ENCODE assay signal across 30 mouse cellular contexts in the genomic region with DNA sequence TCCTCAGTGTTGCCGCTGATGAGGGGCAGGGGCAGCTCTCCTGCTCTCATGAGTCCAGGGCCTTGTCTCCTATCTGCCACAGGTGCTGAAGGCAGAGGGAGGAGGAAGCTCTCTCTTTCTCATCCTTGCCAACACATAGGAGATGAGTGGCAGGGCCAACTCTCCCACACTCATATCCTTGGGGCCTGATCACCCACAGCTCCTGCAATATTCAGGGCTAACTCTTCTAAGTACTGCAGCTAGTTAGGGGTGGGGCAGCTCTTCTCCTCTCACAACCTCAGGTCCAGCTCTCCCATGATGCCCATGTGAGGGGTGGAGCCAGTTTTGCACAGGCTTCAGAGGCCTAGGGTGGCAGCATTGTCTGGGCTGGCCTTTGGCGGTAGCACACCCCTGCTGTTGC.
DNase-seq lines count a peak whose midpoint lies in the region; ATAC-seq and TF ChIP-seq lines count a peak whose summit lies in the region.
"Had no signal": no experiment of that assay in that cellular context is flagged by ENCODE, and none has a peak within 500 bp of the region (broad histone marks: within the 10 kb centered on the region; RNA-seq: fewer than 3 reads in every experiment).

No protein-coding gene starts in this region.

- 87% methylated on average over 2 of the region's 2 CpGs for WGBS in forebrain, embryonic 10.5 days
- 98% methylated on average over 2 of the region's 2 CpGs for WGBS in forebrain, postnatal 0 days
- 96% methylated on average over 2 of the region's 2 CpGs for WGBS in intestine, embryonic 14.5 days
- 93% methylated on average over 2 of the region's 2 CpGs for WGBS in intestine, postnatal 0 days
- 87% methylated on average over 2 of the region's 2 CpGs for WGBS in embryonic facial prominence, embryonic 10.5 days

- 0 out of 2 replicates have a peak, but pooled peaks cover 4% of the 10 kb centered on the region for H3K4me1 ChIP-seq in forebrain, embryonic 10.5 days
- H3K4me1 ChIP-seq in forebrain, postnatal 0 days (ENCODE audit: insufficient read depth), result no peaks in the 10 kb centered on the region; the same call in 1 of the 2 replicates
- H3K4me1 ChIP-seq in intestine, embryonic 14.5 days (replicated peaks; ENCODE audit: control insufficient read depth, insufficient read depth, low read length), result peaks cover 4% of the 10 kb centered on the region; the same call in 1 of the 2 replicates
- H3K4me1 ChIP-seq in intestine, postnatal 0 days (replicated peaks; ENCODE audit: control insufficient read depth, insufficient read depth, low read length), result no peaks in the 10 kb centered on the region
- H3K4me1 ChIP-seq in embryonic facial prominence, embryonic 10.5 days, result peaks cover 4% of the 10 kb centered on the region; the same call in 1 of the 2 replicates
- H3K4me1 ChIP-seq: forebrain, embryonic 13.5 days; hindbrain, embryonic 12.5 days; intestine, embryonic 15.5 days had no signal

- H3K4me2 ChIP-seq in forebrain, postnatal 0 days (ENCODE audit: low read depth), result no peak overlapping the region
- no peak overlapping the region for H3K4me2 ChIP-seq in intestine, embryonic 14.5 days (ENCODE audit: low read length)
- no peak overlapping the region for H3K4me2 ChIP-seq in intestine, postnatal 0 days (replicated peaks; ENCODE audit: low read depth)
- H3K4me2 ChIP-seq: forebrain, embryonic 13.5 days; heart, embryonic 13.5 days; hindbrain, embryonic 12.5 days; intestine, embryonic 15.5 days had no signal

- no peak overlapping the region for H3K9ac ChIP-seq in forebrain, postnatal 0 days
- no peak overlapping the region for H3K9ac ChIP-seq in intestine, embryonic 14.5 days (ENCODE audit: low read length)
- H3K9ac ChIP-seq in intestine, postnatal 0 days (ENCODE audit: low read depth, low read length), result no peak overlapping the region
- H3K9ac ChIP-seq: forebrain, embryonic 13.5 days; heart, embryonic 13.5 days; hindbrain, embryonic 12.5 days; intestine, embryonic 15.5 days had no signal

- no peaks in the 10 kb centered on the region for H3K36me3 ChIP-seq in forebrain, embryonic 10.5 days (replicated peaks)
- H3K36me3 ChIP-seq in forebrain, postnatal 0 days (ENCODE audit: insufficient read depth), result no peaks in the 10 kb centered on the region
- no peaks in the 10 kb centered on the region for H3K36me3 ChIP-seq in intestine, embryonic 14.5 days (ENCODE audit: control insufficient read depth, insufficient read depth, low read length)
- no peaks in the 10 kb centered on the region for H3K36me3 ChIP-seq in intestine, postnatal 0 days (ENCODE audit: control insufficient read depth, insufficient read depth)
- H3K36me3 ChIP-seq in embryonic facial prominence, embryonic 10.5 days (replicated peaks), result no peaks in the 10 kb centered on the region
- H3K36me3 ChIP-seq: G1E; heart, embryonic 10.5 days; heart, embryonic 13.5 days; hindbrain, embryonic 12.5 days; intestine, embryonic 15.5 days had no signal

- H3K9me3 ChIP-seq in forebrain, embryonic 10.5 days, result no peaks in the 10 kb centered on the region
- no peaks in the 10 kb centered on the region for H3K9me3 ChIP-seq in forebrain, postnatal 0 days (ENCODE audit: low read length)
- H3K9me3 ChIP-seq in intestine, embryonic 14.5 days (ENCODE audit: control insufficient read depth, low read length), result 0 out of 2 replicates have a peak, but pooled peaks cover 3% of the 10 kb centered on the region
- no peaks in the 10 kb centered on the region for H3K9me3 ChIP-seq in intestine, postnatal 0 days (ENCODE audit: control insufficient read depth)
- H3K9me3 ChIP-seq in embryonic facial prominence, embryonic 10.5 days, result no peaks in the 10 kb centered on the region
- H3K9me3 ChIP-seq: forebrain, embryonic 13.5 days; G1E; heart, embryonic 10.5 days; heart, embryonic 13.5 days; hindbrain, embryonic 12.5 days; intestine, embryonic 15.5 days had no signal

- H3K4me3 ChIP-seq in forebrain, embryonic 10.5 days, result no peak overlapping the region
- no peak overlapping the region for H3K4me3 ChIP-seq in forebrain, postnatal 0 days (ENCODE audit: low read depth, low read length)
- H3K4me3 ChIP-seq in intestine, embryonic 14.5 days (ENCODE audit: low read depth, low read length), result no peak overlapping the region
- no peak overlapping the region for H3K4me3 ChIP-seq in intestine, postnatal 0 days (ENCODE audit: low read depth, low read length)
- H3K4me3 ChIP-seq in embryonic facial prominence, embryonic 10.5 days, result no peak overlapping the region
- H3K4me3 ChIP-seq: forebrain, embryonic 13.5 days; gastrocnemius, adult 2 months; heart, adult 2 months; heart, embryonic 10.5 days; heart, embryonic 13.5 days; hindbrain, embryonic 12.5 days; intestine, embryonic 15.5 days had no signal

- no peak for ATAC-seq in forebrain, postnatal 0 days
- no peak for ATAC-seq in intestine, embryonic 14.5 days (replicated peaks; ENCODE audit: low FRiP score, low TSS enrichment, low read depth)
- ATAC-seq in intestine, postnatal 0 days, result no peak
- ATAC-seq: forebrain, embryonic 13.5 days; forebrain, embryonic 16.5 days; hindbrain, postnatal 0 days; intestine, embryonic 15.5 days; Patski had no signal

- no peak for DNase-seq in forebrain, embryonic 10.5 days (ENCODE audit: extremely low spot score, low spot score)
- no peak for DNase-seq in forebrain, postnatal 0 days
- DNase-seq in intestine, embryonic 14.5 days (ENCODE audit: low spot score), result peak; percentile 23
- DNase-seq in embryonic facial prominence, embryonic 10.5 days (ENCODE audit: low spot score), result no peak
- DNase-seq in fat pad, adult 2 months (ENCODE audit: extremely low read depth, low read depth, low spot score), result peak; percentile 40
- no peak for DNase-seq in layer of hippocampus, postnatal 14 days (ENCODE audit: low spot score in 2 of 2)
- DNase-seq: adrenal gland, postnatal 10 days; adrenal gland, postnatal 36 days; B cell, adult 2 months; cerebellum, adult 11 months; cerebellum, adult 2 months; cerebellum, adult 9-11 months; cerebellum, postnatal 25 days; embryo, embryonic 11 days; gastrocnemius, adult 2 months; gastrocnemius, postnatal 14 days; heart, adult 2 months; heart, postnatal 14 days; kidney, adult 18-20 months had no signal

- H3K27me3 ChIP-seq in forebrain, embryonic 10.5 days (ENCODE audit: poor library complexity, severe bottlenecking), result no peaks in the 10 kb centered on the region
- no peaks in the 10 kb centered on the region for H3K27me3 ChIP-seq in forebrain, postnatal 0 days (ENCODE audit: insufficient read depth, low read length)
- no peaks in the 10 kb centered on the region for H3K27me3 ChIP-seq in intestine, embryonic 14.5 days (replicated peaks; ENCODE audit: control insufficient read depth, insufficient read depth, low read length)
- no peaks in the 10 kb centered on the region for H3K27me3 ChIP-seq in intestine, postnatal 0 days (replicated peaks; ENCODE audit: control insufficient read depth, insufficient read depth, low read length)
- no peaks in the 10 kb centered on the region for H3K27me3 ChIP-seq in embryonic facial prominence, embryonic 10.5 days (replicated peaks; ENCODE audit: low read depth, poor library complexity, severe bottlenecking)
- H3K27me3 ChIP-seq: CH12.LX; forebrain, embryonic 13.5 days; hindbrain, embryonic 12.5 days; intestine, embryonic 15.5 days; Patski had no signal

- TF ChIP-seq CTCF in forebrain, postnatal 0 days (IDR thresholded peaks at IDR 0.05; ENCODE audit: low read depth), result no peak
- no peak for TF ChIP-seq CTCF in intestine, postnatal 0 days (IDR thresholded peaks at IDR 0.05; ENCODE audit: low read depth)

- 0 out of 2 replicates have a peak overlapping the region, but pooled peaks have one; percentile 36 for H3K27ac ChIP-seq in forebrain, embryonic 10.5 days
- H3K27ac ChIP-seq in forebrain, postnatal 0 days (ENCODE audit: low read depth, low read length), result no peak overlapping the region
- no peak overlapping the region for H3K27ac ChIP-seq in intestine, embryonic 14.5 days (ENCODE audit: low read depth)
- H3K27ac ChIP-seq in intestine, postnatal 0 days (ENCODE audit: low read depth, low read length), result no peak overlapping the region
- H3K27ac ChIP-seq in embryonic facial prominence, embryonic 10.5 days (replicated peaks), result 0 out of 2 replicates have a peak overlapping the region, but pooled peaks have one; percentile 1
- H3K27ac ChIP-seq: forebrain, embryonic 13.5 days; gastrocnemius, adult 2 months; heart, adult 2 months; heart, embryonic 10.5 days; heart, embryonic 13.5 days; hindbrain, embryonic 12.5 days; hindbrain, postnatal 0 days; intestine, embryonic 15.5 days had no signal

Comparison
In these comparisons a context has a peak if more than half of its experiments do, and no peak if none do; other contexts are left out.
1. H3K27ac ChIP-seq: peak in forebrain, embryonic 10.5 days (single experiment) and embryonic facial prominence, embryonic 10.5 days (single experiment); none in forebrain, postnatal 0 days (single experiment), intestine, embryonic 14.5 days (single experiment) and intestine, postnatal 0 days (single experiment).
2. DNase-seq: peak in intestine, embryonic 14.5 days (single experiment) and fat pad, adult 2 months (single experiment); none in forebrain, embryonic 10.5 days (single experiment), forebrain, postnatal 0 days (single experiment), embryonic facial prominence, embryonic 10.5 days (single experiment) and layer of hippocampus, postnatal 14 days (0 of 2).